8 mouse cellular contexts compared by ENCODE assay signal in genomic region chr2:126931784-126932183, GRCm38 (mm10). TPM values are rescaled to one million over a fixed set of nuclear protein-coding genes. Genes with fewer than 3 reads are reported as not detected.
A peak's percentile ranks its signal among the peaks of the same experiment; 100 is the strongest.
DNase-seq lines count a peak whose midpoint lies in the region; ATAC-seq and TF ChIP-seq lines count a peak whose summit lies in the region.

No protein-coding gene starts in this region.

- H3K79me3 ChIP-seq in C2C12 (ENCODE audit: low read depth), result peaks cover 6% of the 10 kb centered on the region

- TF ChIP-seq POLR2A in heart, adult 2 months (IDR thresholded peaks at IDR 0.05; ENCODE audit: insufficient read depth, low read depth, low read length), result no peak

- peaks cover 6% of the 10 kb centered on the region for H3K36me3 ChIP-seq in heart, adult 2 months (ENCODE audit: control insufficient read depth, insufficient read depth, low read length)
- H3K36me3 ChIP-seq in C2C12 (ENCODE audit: control insufficient read depth, insufficient read depth), result peaks cover 5% of the 10 kb centered on the region
- H3K36me3 ChIP-seq in hindbrain, embryonic 11.5 days (ENCODE audit: control insufficient read depth, insufficient read depth, low read length), result peaks cover 4% of the 10 kb centered on the region; the same call in 1 of the 2 replicates
- H3K36me3 ChIP-seq in liver, embryonic 16.5 days (ENCODE audit: control insufficient read depth, insufficient read depth), result no peaks in the 10 kb centered on the region

- no peak for TF ChIP-seq EP300 in heart, adult 2 months (IDR thresholded peaks at IDR 0.05; ENCODE audit: insufficient read depth, low read depth, low read length)

- H3K27ac ChIP-seq in heart, adult 2 months, result peak overlapping the region; percentile 99
- no peak overlapping the region for H3K27ac ChIP-seq in hindbrain, embryonic 11.5 days (ENCODE audit: low read depth, low read length)
- no peak overlapping the region for H3K27ac ChIP-seq in liver, embryonic 16.5 days (ENCODE audit: low read length)

- no peaks in the 10 kb centered on the region for H3K9me3 ChIP-seq in hindbrain, embryonic 11.5 days (ENCODE audit: control insufficient read depth, low read length)
- no peaks in the 10 kb centered on the region for H3K9me3 ChIP-seq in liver, embryonic 16.5 days (replicated peaks; ENCODE audit: control insufficient read depth, low read length)

- no peak overlapping the region for H3ac ChIP-seq in C2C12 (ENCODE audit: control insufficient read depth, insufficient read length, low read depth)

- intact Hi-C loops in heart, adult 2 months (cut with DNase I), result loop anchor here (2.0 to 10.0 kb wide), 5 partner anchors 19 to 273 kb away; partner anchors contain the start of genes 1810024B03Rik, Ap4e1 and Snrnp200
- intact Hi-C loops in heart, postnatal 36 days (cut with DNase I), result loop anchor here (1.0 to 10.0 kb wide), 4 partner anchors 17 to 1257 kb away; partner anchors contain the start of genes Ciao1, Eid1 and Tmem127

- DNase-seq in heart, adult 2 months, result no peak
- no peak for DNase-seq in heart, postnatal 36 days
- DNase-seq in hindbrain, embryonic 11.5 days (ENCODE audit: low spot score), result no peak
- DNase-seq in layer of hippocampus, adult 9-11 months, result no peak
- DNase-seq in layer of hippocampus, adult 18-20 months (ENCODE audit: low spot score in 2 of 2), result no peak

- H3K27me3 ChIP-seq in heart, adult 2 months (ENCODE audit: control insufficient read depth, insufficient read depth, low read length), result no peaks in the 10 kb centered on the region
- H3K27me3 ChIP-seq in C2C12 (ENCODE audit: control insufficient read depth, insufficient read depth, insufficient read length), result no peaks in the 10 kb centered on the region
- no peaks in the 10 kb centered on the region for H3K27me3 ChIP-seq in hindbrain, embryonic 11.5 days (ENCODE audit: control insufficient read depth, insufficient read depth, low read length)
- no peaks in the 10 kb centered on the region for H3K27me3 ChIP-seq in liver, embryonic 16.5 days (ENCODE audit: control insufficient read depth, insufficient read depth, low read depth, low read length)

- H3K4me2 ChIP-seq in hindbrain, embryonic 11.5 days (replicated peaks; ENCODE audit: low read depth, low read length), result peak overlapping the region; percentile 63
- peak overlapping the region; percentile 84 for H3K4me2 ChIP-seq in liver, embryonic 16.5 days (ENCODE audit: low read depth, low read length)

- no peaks in the 10 kb centered on the region for H3K79me2 ChIP-seq in heart, adult 2 months (replicated peaks; ENCODE audit: control insufficient read depth, insufficient read depth, low read length)
- H3K79me2 ChIP-seq in C2C12 (ENCODE audit: control insufficient read depth, insufficient read depth), result peaks cover 25% of the 10 kb centered on the region

- H3K9ac ChIP-seq in heart, adult 2 months (ENCODE audit: low read depth, low read length), result no peak overlapping the region
- H3K9ac ChIP-seq in hindbrain, embryonic 11.5 days (ENCODE audit: low read depth, low read length), result no peak overlapping the region; the same call in 1 of the 2 replicates
- H3K9ac ChIP-seq in liver, embryonic 16.5 days (ENCODE audit: low read depth, low read length), result no peak overlapping the region

- ATAC-seq in hindbrain, embryonic 11.5 days (ENCODE audit: low FRiP score), result no peak
- ATAC-seq in liver, embryonic 16.5 days (ENCODE audit: low read depth), result no peak
- no peak for ATAC-seq in erythroid progenitor cell, adult 5-6 weeks (replicated peaks; ENCODE audit: low FRiP score, poor library complexity, severe bottlenecking)

- H3K4me1 ChIP-seq in heart, adult 2 months (ENCODE audit: control insufficient read depth, insufficient read depth, low read length), result peaks cover 2% of the 10 kb centered on the region; the same call in 1 of the 2 replicates
- H3K4me1 ChIP-seq in hindbrain, embryonic 11.5 days (replicated peaks; ENCODE audit: control insufficient read depth, insufficient read depth, low read length), result no peaks in the 10 kb centered on the region
- H3K4me1 ChIP-seq in liver, embryonic 16.5 days (ENCODE audit: control insufficient read depth, low read depth, low read length), result peaks cover 6% of the 10 kb centered on the region

- TF ChIP-seq CTCF in heart, adult 2 months (IDR thresholded peaks at IDR 0.05), result no peak
- no peak for TF ChIP-seq CTCF in C2C12 (IDR thresholded peaks at IDR 0.05; ENCODE audit: control insufficient read depth, insufficient read depth, insufficient read length)

- peak overlapping the region; percentile 75 for H3K4me3 ChIP-seq in heart, adult 2 months
- H3K4me3 ChIP-seq in C2C12 (ENCODE audit: insufficient read depth, poor library complexity, severe bottlenecking), result peak overlapping the region; percentile 72
- H3K4me3 ChIP-seq in hindbrain, embryonic 11.5 days (ENCODE audit: low read depth, low read length), result peak overlapping the region; percentile 60; the same call in 1 of the 2 replicates
- H3K4me3 ChIP-seq in liver, embryonic 16.5 days (ENCODE audit: low read depth, low read length), result no peak overlapping the region

- WGBS in heart, adult 2 months, result 36% methylated on average over 4 of the region's 4 CpGs
- WGBS in hindbrain, embryonic 11.5 days, result 58% methylated on average over 4 of the region's 4 CpGs
- WGBS in liver, embryonic 16.5 days (ENCODE audit: insufficient replicate concordance), result 45% methylated on average over 4 of the region's 4 CpGs

TF ChIP-seq in C2C12, 6 proteins besides CTCF, POLR2A, EP300 and RAD21:
- TF ChIP-seq MYOD1 (IDR thresholded peaks at IDR 0.05; ENCODE audit: control insufficient read depth, insufficient read length, low read depth), result no peak
- no peak for TF ChIP-seq CEBPB (IDR thresholded peaks at IDR 0.05; ENCODE audit: low read depth)
- TF ChIP-seq MYOG (IDR thresholded peaks at IDR 0.05; ENCODE audit: control insufficient read depth, extremely low read depth, insufficient read length), result no peak
- TF ChIP-seq FOSL1 (IDR thresholded peaks at IDR 0.05; ENCODE audit: insufficient read depth, low read length, poor library complexity, severe bottlenecking), result no peak
- TF ChIP-seq MAX (IDR thresholded peaks at IDR 0.05), result no peak
- no peak for TF ChIP-seq USF1 (IDR thresholded peaks at IDR 0.05; ENCODE audit: low read depth)

RNA-seq across cellular contexts. Expression of gene Sppl2a, which starts 1.3 kb away (rescaled TPM):
- 10 to 100 TPM; 51.5 to 56.4 TPM for total RNA-seq in heart, adult 2 months (2021)
- polyA plus RNA-seq in heart, adult 2 months (2012; rRNA removed), result 17.4 and 37.5 TPM in 2 replicates
- total RNA-seq in heart, postnatal 36 days (2021), result 10 to 100 TPM; 54.8 to 63.8 TPM
- polyA plus RNA-seq in C2C12 (2012; fragmentation: generic; extraction: Trizol), result 15.3 TPM
- 34.7 and 35.5 TPM in 2 replicates for polyA plus RNA-seq in hindbrain, embryonic 11.5 days (2014; fragmentation: Nextera tagmentation; extraction: Ambion mirVana)
- polyA plus RNA-seq in liver, embryonic 16.5 days (2015; fragmentation: Nextera tagmentation; extraction: Ambion mirVana), result 22.0 and 23.4 TPM in 2 replicates
- total RNA-seq in erythroid progenitor cell, adult 5-6 weeks (2015; ENCODE audit: low replicate concordance), result 22.3 and 36.9 TPM in 2 replicates
- 26.3 and 26.4 TPM in 2 replicates for total RNA-seq in erythroid progenitor cell, adult 5-6 weeks (2017; ENCODE audit: low replicate concordance)
- total RNA-seq in layer of hippocampus, adult 18-20 months (2021), result 10 to 100 TPM; 24.9 to 27.3 TPM

RNA-seq across cellular contexts. Expression of gene Trpm7, which starts 55.8 kb away (rescaled TPM):
- total RNA-seq in heart, adult 2 months (2021), result 10 to 100 TPM; 24.4 to 26.7 TPM
- polyA plus RNA-seq in heart, adult 2 months (2012; rRNA removed), result 7.5 and 16.2 TPM in 2 replicates
- 10 to 100 TPM; 27.7 to 38.4 TPM for total RNA-seq in heart, postnatal 36 days (2021)
- 6.1 TPM for polyA plus RNA-seq in C2C12 (2012; fragmentation: generic; extraction: Trizol)
- 33.5 and 43.0 TPM in 2 replicates for polyA plus RNA-seq in hindbrain, embryonic 11.5 days (2014; fragmentation: Nextera tagmentation; extraction: Ambion mirVana)
- 15.8 and 18.4 TPM in 2 replicates for polyA plus RNA-seq in liver, embryonic 16.5 days (2015; fragmentation: Nextera tagmentation; extraction: Ambion mirVana)
- 72.9 and 85.1 TPM in 2 replicates for total RNA-seq in erythroid progenitor cell, adult 5-6 weeks (2015; ENCODE audit: low replicate concordance)
- 76.2 and 92.4 TPM in 2 replicates for total RNA-seq in erythroid progenitor cell, adult 5-6 weeks (2017; ENCODE audit: low replicate concordance)
- total RNA-seq in layer of hippocampus, adult 18-20 months (2021), result 10 to 100 TPM; 32.7 to 33.4 TPM
